Mouse (Mus musculus) left cerebral cortex, postnatal 14 days (tissue): Measurements from ENCODE around the gene Gm7735. TPM values are rescaled to one million over a fixed set of nuclear protein-coding genes. Genes with fewer than 3 reads are reported as not detected.
"Not testable (repeated sequence)": the region's sequence is repeated elsewhere in the genome, so short reads cannot be mapped to it uniquely, and the experiment has no call there.

ENCODE experiments used
- DNase-seq, 2 experiments: peaks; one replicate each; pipeline ENCODE4 v3.0.0; 2021 to 2022; ENCODE audit warnings: low spot score in 2 of 2, mixed read lengths in 1 of 2
- intact Hi-C: fragments of 180-260 bp; cut with DNase I; formaldehyde crosslinking; loops from one replicate; pipeline ENCODE4 v1.15.1; 2025
- long read RNA-seq, 2 experiments: library from polyadenylated mRNA; stranded (forward); transcript quantifications; one replicate each; pipeline ENCODE4 v2.0.0; 2021
- total RNA-seq, 2 experiments: library from RNA; stranded (reverse); gene quantifications; 2 replicates each; pipeline ENCODE4 v1.2.3; 2021

Gm7735 gene
- not detected for total RNA-seq
- long read RNA-seq, experiment 1: 0 reads
- long read RNA-seq, experiment 2: 0 reads

GRCm38 (mm10) chr16:89169190-89169589 lies at the start of gene Gm7735:
Gene Gm7735, plus strand, starts transcription at chr16:89169490.
- intact Hi-C loops, DNase-seq: not testable (repeated sequence)

DNA sequence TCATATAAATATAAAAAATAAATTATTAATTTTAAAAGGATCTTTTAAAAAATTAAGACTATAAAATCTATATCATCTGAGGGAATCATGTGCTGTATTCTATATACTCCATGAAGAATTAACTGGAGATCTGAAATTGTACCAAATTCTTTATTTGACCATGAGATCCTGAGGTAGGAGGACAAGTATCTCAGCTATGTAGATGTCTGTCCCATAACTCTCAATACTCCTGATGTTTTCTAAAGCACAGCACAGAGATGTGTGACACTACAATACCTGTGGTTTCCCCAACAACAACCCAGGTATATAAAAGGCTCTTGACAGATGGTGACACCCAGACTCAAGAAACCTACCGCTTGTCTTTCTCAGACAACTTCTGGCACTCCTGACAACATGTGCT lies 28.7 kb upstream of the Gm7735 start, which contains the start of gene Gm6358:
Gene Gm6358 (plus strand): TSS at position 301 of the 400 bp plus-strand sequence.
- intact Hi-C loops: no loop called here
- DNase-seq: no peak

GRCm38 (mm10) chr16:89150786-89151185 lies 18.5 kb upstream of the Gm7735 start, which contains the start of gene Gm10061:
Gene Gm10061, plus strand, starts transcription at chr16:89151086.
- intact Hi-C loops: no loop called here
- DNase-seq: no peak

DNA sequence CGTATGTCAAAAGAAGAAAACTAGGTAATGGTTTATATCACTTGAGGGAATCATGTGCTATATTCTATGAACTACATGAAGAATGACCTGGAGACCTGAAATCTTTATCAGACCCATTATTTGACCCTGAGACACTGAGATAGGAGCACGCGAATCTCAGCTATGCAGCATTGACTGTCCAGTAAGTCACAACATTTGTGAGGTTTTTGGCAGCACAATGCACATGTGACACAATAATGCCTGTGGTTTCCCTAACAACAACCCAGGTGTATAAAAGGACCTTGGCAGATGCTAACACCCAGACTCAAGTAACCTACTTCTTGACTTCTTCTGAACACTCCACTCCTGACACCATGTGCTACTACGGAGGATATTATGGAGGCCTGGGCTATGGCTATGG lies 11.6 kb upstream of the Gm7735 start, which contains the start of gene Gm9789:
Gene Gm9789 (plus strand): TSS at position 301 of the 400 bp plus-strand sequence.
- intact Hi-C loops: no loop called here
- no peak for DNase-seq

- intact Hi-C loops: no loop called here
- DNase-seq: no peak
Observed at GRCm38 (mm10) chr16:89174435-89174834, 5.1 kb downstream of the Gm7735 start, which contains the start of gene 1110057P08Rik. Gene 1110057P08Rik, plus strand, starts transcription at chr16:89174735.

DNA sequence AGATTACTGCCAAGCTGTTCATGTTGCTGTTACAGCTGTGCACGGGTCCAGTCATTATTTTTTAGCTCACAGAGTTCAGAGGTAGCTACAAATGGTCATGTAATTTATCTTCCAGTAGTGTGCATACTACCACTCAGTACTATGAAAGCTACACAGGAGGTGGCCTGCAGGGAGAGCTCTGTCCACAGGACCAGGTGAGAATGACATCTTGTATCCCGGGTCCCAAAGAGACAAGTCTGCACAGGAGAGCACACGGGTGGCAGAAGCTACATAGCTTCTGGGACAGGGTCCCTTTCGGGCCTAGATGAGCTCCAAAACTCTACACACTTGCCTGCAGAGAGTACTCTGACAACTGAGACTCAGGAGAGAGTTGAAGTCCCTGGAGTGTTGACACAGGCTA lies 19.3 kb downstream of the Gm7735 start:
- intact Hi-C loops: no loop called here

GRCm38 (mm10) chr16:89205561-89205960 lies 36.3 kb downstream of the Gm7735 start, which contains the start of gene Krtap20-2:
Gene Krtap20-2, plus strand, starts transcription at chr16:89205861.
- DNase-seq: no peak
- intact Hi-C loops: no loop called here

More for the DNA sequence above, 19.3 kb downstream of the Gm7735 start:
- no peak for DNase-seq

Other genes starting within 250 kb of the Gm7735 start
- not detected for gene Krtap19-9b, start 237.2 kb upstream of the Gm7735 start, total RNA-seq
- not detected for gene Krtap16-3, start 206.6 kb upstream of the Gm7735 start, total RNA-seq
- not detected for gene Krtap22-2, start 158.7 kb upstream of the Gm7735 start, total RNA-seq
- gene Gm10229, start 154.2 kb upstream of the Gm7735 start, total RNA-seq: not detected
- not detected for gene Krtap6-1, start 137.8 kb upstream of the Gm7735 start, total RNA-seq
- gene Gm10228, start 128.0 kb upstream of the Gm7735 start, total RNA-seq: not detected
- not detected for gene Krtap6-5, start 121.6 kb upstream of the Gm7735 start, total RNA-seq
- gene 1110025L11Rik, start 105.5 kb upstream of the Gm7735 start, total RNA-seq: not detected
- gene Krtap6-3, start 85.5 kb upstream of the Gm7735 start, total RNA-seq: not detected
- not detected for gene Gm6358, start 28.6 kb upstream of the Gm7735 start, total RNA-seq
- not detected for gene Gm10061, start 18.4 kb upstream of the Gm7735 start, total RNA-seq
- not detected for gene Gm9789, start 11.5 kb upstream of the Gm7735 start, total RNA-seq
- gene 1110057P08Rik, start 5.2 kb downstream of the Gm7735 start, total RNA-seq: not detected
- not detected for gene Krtap20-2, start 36.4 kb downstream of the Gm7735 start, total RNA-seq
- gene Krtap21-1, start 234.4 kb downstream of the Gm7735 start, total RNA-seq: not detected